Mouse (Mus musculus) heart, embryonic 15.5 days (tissue): ENCODE results near the gene Ccdc78. TPM values are rescaled to one million over a fixed set of nuclear protein-coding genes. Genes with fewer than 3 reads are reported as not detected.

ENCODE experiments used
- ATAC-seq: fragments of 200-750 bp; cut with Nextera tagmentation; replicated peaks from 2 replicates; pipeline ENCODE4 v1.8.0; 2017; ENCODE audit warnings: low read depth, moderate TSS enrichment; ENCODE audit not compliant: insufficient number of reproducible peaks, insufficient read depth, low FRiP score
- H3K27ac ChIP-seq: fragments of 300-500 bp; sonication (generic); 2 replicates; pipeline ENCODE4 v1.5.1; 2015; ENCODE audit warnings: mild to moderate bottlenecking, inconsistent platforms
- H3K27me3 ChIP-seq: fragments of 300-500 bp; sonication (generic); 2 replicates; pipeline ENCODE4 v1.6.1; 2015; ENCODE audit warnings: inconsistent platforms
- H3K36me3 ChIP-seq: fragments of 300-500 bp; sonication (generic); 2 replicates; pipeline ENCODE4 v1.6.1; 2015; ENCODE audit warnings: mild to moderate bottlenecking, inconsistent platforms
- H3K4me1 ChIP-seq: fragments of 300-500 bp; sonication (generic); replicated peaks from 2 replicates; pipeline ENCODE4 v1.6.1; 2015; ENCODE audit warnings: inconsistent platforms
- H3K4me2 ChIP-seq: fragments of 300-500 bp; sonication (generic); 2 replicates; pipeline ENCODE4 v1.6.1; 2015; ENCODE audit warnings: inconsistent platforms, mild to moderate bottlenecking, moderate library complexity
- H3K4me3 ChIP-seq: fragments of 300-500 bp; sonication (generic); 2 replicates; pipeline ENCODE4 v1.5.1; 2015; ENCODE audit warnings: mild to moderate bottlenecking, inconsistent platforms
- H3K9ac ChIP-seq: fragments of 300-500 bp; sonication (generic); 2 replicates; pipeline ENCODE4 v1.6.1; 2015; ENCODE audit warnings: mild to moderate bottlenecking, inconsistent platforms
- H3K9me3 ChIP-seq: fragments of 300-500 bp; sonication (generic); replicated peaks from 2 replicates; pipeline ENCODE4 v1.6.1; 2016; ENCODE audit warnings: inconsistent platforms
- WGBS: fragments of 180-500 bp; shearing (Covaris S2); methylation state at CpG from one replicate; pipeline ENCODE4 v1.1.7; 2015; ENCODE audit warnings: mixed read lengths; 5-methylcytosine and 5-hydroxymethylcytosine counted together
- polyA plus RNA-seq: library from polyadenylated mRNA; unstranded; fragments of >200 nt; fragmentation: Nextera tagmentation; extraction: Ambion mirVana; gene quantifications from 2 replicates; pipeline ENCODE4 v1.2.1, GENCODE M21; 2015

Gene Ccdc78
- polyA plus RNA-seq, 1 experiment from 2014 or later = 0.13 TPM

DNA sequence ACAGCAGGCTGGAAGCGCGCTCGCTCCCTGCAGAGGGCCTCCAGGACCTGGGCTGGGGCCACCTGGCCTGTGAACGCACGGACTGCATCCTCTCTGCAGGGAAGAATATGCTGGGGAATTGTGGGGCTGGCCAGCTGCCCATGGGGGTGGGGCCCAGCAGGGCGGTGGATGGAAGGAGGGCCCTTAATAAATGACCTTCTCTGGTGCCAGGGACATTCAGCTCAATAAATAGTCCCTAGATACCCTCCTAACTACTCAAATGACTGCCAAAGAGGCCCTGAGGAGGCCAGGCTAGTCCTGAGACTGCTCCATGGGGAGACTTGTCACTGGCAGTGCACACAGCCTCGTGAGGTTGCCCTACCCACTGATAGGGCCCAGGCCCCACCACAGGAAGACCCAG lies 3.3 kb upstream of the Ccdc78 start:
- H3K9me3 ChIP-seq = no peaks in the 10 kb centered on the region
- no peaks in the 10 kb centered on the region for H3K27me3 ChIP-seq
- ATAC-seq = no peak
- 53% methylated on average over 7 of the region's 7 CpGs for WGBS
- H3K4me1 ChIP-seq = peaks cover 33% of the 10 kb centered on the region
- H3K9ac ChIP-seq = 0 out of 2 replicates have a peak overlapping the region, but pooled peaks have one; percentile 10
- no peak overlapping the region for H3K4me3 ChIP-seq
- peaks cover 56% of the 10 kb centered on the region for H3K36me3 ChIP-seq
- H3K27ac ChIP-seq = peak overlapping the region; percentile 71
- H3K4me2 ChIP-seq = no peak overlapping the region

DNA sequence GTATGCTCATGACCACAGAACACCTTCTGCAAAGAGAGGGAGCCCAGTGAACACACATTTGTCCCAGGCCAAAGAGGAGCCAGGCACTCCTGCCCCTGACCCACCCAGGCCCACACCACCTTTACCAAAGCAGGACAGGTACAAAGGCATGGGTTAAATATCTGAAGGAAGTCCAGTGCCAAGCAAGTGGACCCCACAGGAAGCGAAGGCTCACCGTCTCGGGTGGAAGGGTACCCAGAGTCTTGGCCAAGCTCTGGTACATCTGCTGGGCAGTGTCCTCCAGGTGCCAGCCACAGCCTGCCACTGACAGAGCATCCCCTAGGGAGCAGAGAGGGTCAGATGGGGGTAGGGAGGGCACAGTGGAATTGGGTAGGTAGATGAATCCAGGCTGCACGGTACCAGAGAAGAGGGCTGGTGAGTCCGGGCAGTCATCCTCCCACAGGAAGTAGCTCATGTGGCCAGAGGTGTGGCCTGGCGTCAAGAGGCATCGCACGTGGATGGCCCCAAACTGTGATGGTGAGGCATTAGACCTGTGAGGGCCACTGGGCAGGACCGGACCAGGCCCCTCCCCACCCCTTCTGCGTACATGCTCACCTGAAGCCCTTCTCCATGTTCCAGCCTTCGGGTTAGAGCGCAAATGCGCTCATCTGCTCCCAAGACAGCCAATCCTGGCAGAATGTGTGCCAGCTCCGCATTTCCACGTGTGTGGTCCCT lies 2.4 kb upstream of the Ccdc78 start:
- Histone ChIP-seq H3K36me3 (peaks cover 60% of the 10 kb centered on the region), H3K9me3 (no peaks in the 10 kb centered on the region), H3K4me2 (peak overlapping the region; percentile 78), H3K27ac (no peak overlapping the region; the same call in 1 of the 2 replicates), H3K27me3 (no peaks in the 10 kb centered on the region), H3K4me3 (peak overlapping the region; percentile 82), H3K4me1 (peaks cover 33% of the 10 kb centered on the region), H3K9ac (peak overlapping the region; percentile 73; the same call in 1 of the 2 replicates)
- ATAC-seq = no peak
- 80% methylated on average over 15 of the region's 15 CpGs for WGBS

- peak within 1 kb of the TSS; percentile 82 for H3K4me3 ChIP-seq
- H3K4me2 ChIP-seq = peak within 1 kb of the TSS; percentile 78
- no peaks in the 10 kb centered on the region for H3K9me3 ChIP-seq
- H3K27ac ChIP-seq = peak within 1 kb of the TSS; percentile 93
- peak within 1 kb of the TSS; percentile 73 for H3K9ac ChIP-seq
- H3K27me3 ChIP-seq = no peaks in the 10 kb centered on the region
- WGBS = under 1% methylated on average over 23 of the region's 23 CpGs
- ATAC-seq = peak; percentile 84
- peaks cover 55% of the 10 kb centered on the region for H3K36me3 ChIP-seq
- peaks cover 34% of the 10 kb centered on the region for H3K4me1 ChIP-seq
These were observed 1.1 kb upstream of the Ccdc78 start, which contains the start of gene Haghl for GRCm38 (mm10) chr17:25785281-25785745. Gene Haghl, minus strand, starts transcription at chr17:25785673.

- ATAC-seq = no peak
- H3K4me1 ChIP-seq = peaks cover 47% of the 10 kb centered on the region
- WGBS = 87% methylated on average over 9 of the region's 9 CpGs
- H3K9me3 ChIP-seq = no peaks in the 10 kb centered on the region
- peaks cover 42% of the 10 kb centered on the region for H3K36me3 ChIP-seq
- no peaks in the 10 kb centered on the region for H3K27me3 ChIP-seq
- no peak overlapping the region for H3K4me2 ChIP-seq
- no peak overlapping the region for H3K27ac ChIP-seq
- no peak overlapping the region for H3K4me3 ChIP-seq
- H3K9ac ChIP-seq = no peak overlapping the region
These were observed 563 bp downstream of the Ccdc78 start for GRCm38 (mm10) chr17:25786781-25787504.

DNA sequence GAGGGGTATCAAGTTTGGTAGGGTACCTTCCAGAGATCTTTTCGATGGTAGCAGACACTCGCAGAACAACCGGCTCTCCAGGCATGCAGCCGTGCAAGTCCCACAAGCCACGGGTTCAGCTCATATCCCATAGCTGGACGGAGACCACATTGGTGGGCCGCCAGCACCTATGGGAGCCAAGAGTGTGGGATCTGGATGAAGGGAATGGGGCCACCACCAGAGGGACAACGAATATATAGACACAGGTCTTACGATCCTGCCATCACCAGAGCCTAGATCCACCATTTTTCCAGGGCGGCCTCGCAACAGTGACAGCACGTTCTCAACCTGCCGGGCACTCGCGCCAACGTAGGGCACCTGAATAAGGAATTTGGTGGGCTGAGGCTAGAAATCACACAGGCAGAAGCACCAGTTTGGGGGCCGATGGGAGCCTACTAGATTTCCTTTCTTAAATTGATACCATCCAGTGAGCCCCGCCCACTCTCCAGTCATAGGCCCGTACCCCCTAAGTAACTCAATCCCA lies 5.0 kb downstream of the Ccdc78 start:
- no peaks in the 10 kb centered on the region for H3K27me3 ChIP-seq
- H3K36me3 ChIP-seq = peaks cover 25% of the 10 kb centered on the region; the same call in 1 of the 2 replicates
- H3K27ac ChIP-seq = peak overlapping the region; percentile 91
- H3K4me1 ChIP-seq = peaks cover 43% of the 10 kb centered on the region
- WGBS = 24% methylated on average over 19 of the region's 19 CpGs
- H3K4me3 ChIP-seq = peak overlapping the region; percentile 63
- ATAC-seq = 0 out of 2 replicates have a peak, but pooled peaks have one; percentile 2
- no peaks in the 10 kb centered on the region for H3K9me3 ChIP-seq
- H3K9ac ChIP-seq = peak overlapping the region; percentile 55
- peak overlapping the region; percentile 79 for H3K4me2 ChIP-seq

DNA sequence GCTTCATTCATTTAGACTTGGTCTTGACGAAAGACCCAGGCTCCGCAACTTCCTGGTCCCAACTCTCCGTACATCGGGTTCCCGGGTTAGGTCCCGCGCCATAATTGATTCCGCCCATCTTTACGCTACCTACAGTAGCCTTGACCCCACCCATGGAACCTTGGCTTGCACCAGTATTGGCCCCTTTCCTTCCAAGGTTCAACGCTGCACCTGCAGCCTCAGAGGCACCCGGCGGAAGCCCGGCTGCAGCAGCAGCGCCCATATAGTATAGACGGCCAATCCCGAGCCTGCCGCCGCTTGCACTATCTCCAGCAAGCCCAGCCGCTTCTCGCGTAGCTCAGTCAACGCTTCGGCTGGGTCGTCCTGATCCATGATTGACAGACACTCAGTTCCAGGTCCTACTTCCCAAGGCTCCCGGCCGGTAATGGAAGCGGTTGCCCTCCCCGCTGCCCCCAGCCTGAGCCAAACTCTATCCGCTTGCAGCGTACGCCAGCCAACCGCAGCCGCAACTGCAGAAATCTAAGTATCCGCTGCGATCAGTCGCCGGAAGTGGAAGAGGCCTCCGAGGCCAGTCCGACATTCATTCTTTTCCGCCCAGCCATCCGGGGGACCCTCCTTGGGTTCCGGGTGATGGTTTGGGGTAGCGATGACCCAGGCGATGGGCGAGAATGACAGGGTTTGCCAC lies 5.6 kb downstream of the Ccdc78 start:
- H3K4me2 ChIP-seq = peak overlapping the region; percentile 79
- H3K9ac ChIP-seq = peak overlapping the region; percentile 55
- peak overlapping the region; percentile 91 for H3K27ac ChIP-seq
- peaks cover 25% of the 10 kb centered on the region; the same call in 1 of the 2 replicates for H3K36me3 ChIP-seq
- H3K27me3 ChIP-seq = no peaks in the 10 kb centered on the region
- WGBS = under 1% methylated on average over 45 of the region's 45 CpGs
- peaks cover 45% of the 10 kb centered on the region for H3K4me1 ChIP-seq
- no peaks in the 10 kb centered on the region for H3K9me3 ChIP-seq
- peak; percentile 35; the same call in 1 of the 2 replicates for ATAC-seq
- peak overlapping the region; percentile 63 for H3K4me3 ChIP-seq

GRCm38 (mm10) chr17:25792615-25793014 lies 6.2 kb downstream of the Ccdc78 start, which contains the start of gene Fam173a:
Gene Fam173a, minus strand, starts transcription at chr17:25792901.
- Histone ChIP-seq H3K9ac (peak within 1 kb of the TSS; percentile 55), H3K27ac (peak within 1 kb of the TSS; percentile 91), H3K4me2 (peak within 1 kb of the TSS; percentile 79), H3K4me1 (peaks cover 45% of the 10 kb centered on the region), H3K36me3 (peaks cover 20% of the 10 kb centered on the region; the same call in 1 of the 2 replicates), H3K4me3 (peak within 1 kb of the TSS; percentile 63), H3K27me3 (no peaks in the 10 kb centered on the region), H3K9me3 (no peaks in the 10 kb centered on the region)
- peak; percentile 77 for ATAC-seq
- WGBS = 1% methylated on average over 14 of the region's 14 CpGs

DNA sequence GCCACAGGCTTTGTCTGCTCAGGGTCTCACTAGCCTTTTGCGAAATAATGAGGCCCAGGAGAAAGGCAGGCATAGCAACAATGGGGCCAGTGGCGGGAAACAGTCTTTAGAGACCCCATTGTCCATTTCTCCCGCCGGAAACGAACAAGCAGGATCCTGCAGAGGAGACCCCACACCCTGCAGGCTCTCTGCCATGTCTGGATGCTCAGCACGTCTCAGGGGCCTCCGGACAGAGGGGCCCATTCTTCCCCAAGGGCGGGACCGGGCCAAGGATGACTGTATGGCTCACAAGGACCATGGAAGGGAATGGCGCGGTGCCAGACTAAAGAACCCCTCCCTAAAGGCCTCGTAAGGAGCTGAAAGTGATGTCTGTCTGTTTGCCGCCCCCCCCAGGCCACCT lies 7.8 kb downstream of the Ccdc78 start:
- ATAC-seq = no peak

GRCm38 (mm10) chr17:25794998-25795397 lies 8.6 kb downstream of the Ccdc78 start:
- Histone ChIP-seq H3K9me3 (no peaks in the 10 kb centered on the region), H3K36me3 (0 out of 2 replicates have a peak, but pooled peaks cover 3% of the 10 kb centered on the region), H3K4me1 (peaks cover 45% of the 10 kb centered on the region), H3K4me2 (0 out of 2 replicates have a peak overlapping the region, but pooled peaks have one; percentile 82), H3K27ac (no peak overlapping the region), H3K9ac (no peak overlapping the region), H3K27me3 (no peaks in the 10 kb centered on the region), H3K4me3 (no peak overlapping the region)
- 85% methylated on average over 17 of the region's 17 CpGs for WGBS
- ATAC-seq = no peak

More for the DNA sequence above, 7.8 kb downstream of the Ccdc78 start:
- 0 out of 2 replicates have a peak overlapping the region, but pooled peaks have one; percentile 91 for H3K27ac ChIP-seq
- H3K36me3 ChIP-seq = peaks cover 9% of the 10 kb centered on the region; the same call in 1 of the 2 replicates
- H3K9ac ChIP-seq = no peak overlapping the region
- H3K27me3 ChIP-seq = no peaks in the 10 kb centered on the region
- no peaks in the 10 kb centered on the region for H3K9me3 ChIP-seq
- H3K4me2 ChIP-seq = no peak overlapping the region
- no peak overlapping the region for H3K4me3 ChIP-seq
- 73% methylated on average over 13 of the region's 13 CpGs for WGBS
- peaks cover 45% of the 10 kb centered on the region for H3K4me1 ChIP-seq

DNA sequence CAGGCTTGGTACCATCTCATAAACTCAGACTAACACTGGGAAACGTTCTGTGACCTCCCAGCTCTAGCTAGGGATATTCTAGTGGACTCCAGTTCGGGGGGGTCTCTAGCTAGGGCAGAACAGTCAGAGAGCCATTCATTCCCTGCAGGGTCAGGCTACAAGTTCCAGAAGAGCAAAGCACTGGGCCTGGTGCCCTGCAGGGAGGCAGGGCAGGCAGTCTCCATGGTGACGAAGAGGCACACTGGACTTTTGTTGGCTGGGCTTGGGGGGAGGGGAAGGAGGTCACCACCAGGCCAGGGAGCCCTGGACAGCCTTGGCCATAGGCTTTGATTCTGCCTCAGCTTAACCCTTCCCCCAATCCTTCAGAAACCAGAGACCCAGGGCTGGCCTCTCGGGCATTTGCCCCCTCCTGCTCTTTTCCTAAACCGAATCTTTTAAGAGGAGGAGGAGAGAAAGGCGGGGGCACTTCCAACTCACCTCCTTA lies 9.3 kb downstream of the Ccdc78 start, which contains the start of gene AC134908.4:
TSS of gene AC134908.4 (minus strand) at position 51 of the 484 bp plus-strand sequence.
- H3K27ac ChIP-seq = no peak within 1 kb of the TSS
- WGBS = 35% methylated on average over 6 of the region's 6 CpGs
- no peaks in the 10 kb centered on the region for H3K9me3 ChIP-seq
- peak within 1 kb of the TSS; percentile 82 for H3K4me2 ChIP-seq
- H3K27me3 ChIP-seq = no peaks in the 10 kb centered on the region
- no peaks in the 10 kb centered on the region for H3K36me3 ChIP-seq
- H3K9ac ChIP-seq = peak within 1 kb of the TSS; percentile 65
- peak within 1 kb of the TSS; percentile 69 for H3K4me3 ChIP-seq
- peaks cover 41% of the 10 kb centered on the region for H3K4me1 ChIP-seq
- no peak for ATAC-seq
